Mouse (Mus musculus) small intestine, adult 2 months (tissue): ENCODE data around the gene Gpm6b.

Experiments
- CTCF ChIP-seq: fragments of 200-500 bp; IDR thresholded peaks from 2 replicates; pipeline ENCODE4 v1.5.1; 2012; ENCODE audit warnings: low read depth, mild to moderate bottlenecking, control low read depth, inconsistent platforms, low read length, moderate library complexity, mixed read lengths; ENCODE audit not compliant: insufficient replicate concordance, insufficient read length; ENCODE audit errors: extremely low read depth
- POLR2A ChIP-seq: fragments of 200-500 bp; IDR thresholded peaks from 2 replicates; pipeline ENCODE4 v1.6.1; 2012; ENCODE audit warnings: low read depth, mild to moderate bottlenecking, control low read depth, inconsistent platforms, low read length, moderate library complexity

DNA sequence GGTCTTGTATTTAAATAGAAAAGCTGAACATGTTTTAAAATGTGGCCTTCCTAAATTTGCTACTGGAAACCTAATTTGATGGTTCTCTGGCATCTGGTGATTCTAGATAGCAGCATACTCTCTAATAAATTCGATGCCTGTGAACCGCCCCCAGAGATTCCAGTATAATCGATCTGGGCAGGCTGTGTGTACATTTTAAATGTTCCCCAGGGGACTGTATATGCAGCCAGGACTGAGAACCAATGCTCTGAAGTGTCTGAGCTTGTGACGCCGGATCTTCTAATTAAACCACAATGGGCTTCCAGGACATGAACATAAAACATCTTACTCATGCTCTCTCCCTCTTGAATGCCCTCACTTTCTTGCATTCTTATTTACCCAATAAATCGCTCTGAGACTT lies 22.5 kb upstream of the Gpm6b start:
- TF ChIP-seq CTCF (no peak), POLR2A (no peak)
